Mouse (Mus musculus) intestine, embryonic 16.5 days (tissue): ENCODE data around the gene Kansl1. TPM values are rescaled to one million over a fixed set of nuclear protein-coding genes. Genes with fewer than 3 reads are reported as not detected.

Experiments
- ATAC-seq: fragments of 200-750 bp; cut with Nextera tagmentation; 2 replicates; pipeline ENCODE4 v1.8.0; 2017; ENCODE audit warnings: moderate TSS enrichment, moderate library complexity
- H3K27ac ChIP-seq: fragments of 300-500 bp; sonication (generic); 2 replicates; pipeline ENCODE4 v1.5.1; 2014; ENCODE audit warnings: mild to moderate bottlenecking, low read length
- H3K27me3 ChIP-seq: fragments of 300-500 bp; sonication (generic); replicated peaks from 2 replicates; pipeline ENCODE4 v1.6.1; 2014; ENCODE audit warnings: low read length, control low read depth, mixed read lengths; ENCODE audit not compliant: control insufficient read depth, insufficient read depth
- H3K36me3 ChIP-seq: fragments of 300-500 bp; sonication (generic); 2 replicates; pipeline ENCODE4 v1.6.1; 2014; ENCODE audit warnings: low read length, control low read depth; ENCODE audit not compliant: control insufficient read depth, insufficient read depth
- H3K4me1 ChIP-seq: fragments of 300-500 bp; sonication (generic); 2 replicates; pipeline ENCODE4 v1.6.1; 2014; ENCODE audit warnings: low read length, control low read depth, mixed read lengths; ENCODE audit not compliant: control insufficient read depth, insufficient read depth
- H3K4me2 ChIP-seq: fragments of 300-500 bp; sonication (generic); 2 replicates; pipeline ENCODE4 v1.6.1; 2014; ENCODE audit warnings: low read depth, low read length, control low read depth
- H3K4me3 ChIP-seq: fragments of 300-500 bp; sonication (generic); 2 replicates; pipeline ENCODE4 v1.5.1; 2014; ENCODE audit warnings: mild to moderate bottlenecking, low read length
- H3K9ac ChIP-seq: fragments of 300-500 bp; sonication (generic); 2 replicates; pipeline ENCODE4 v1.6.1; 2014; ENCODE audit warnings: low read depth, low read length
- H3K9me3 ChIP-seq: fragments of 300-500 bp; sonication (generic); 2 replicates; pipeline ENCODE4 v1.6.1; 2016; ENCODE audit warnings: low read length, control low read depth; ENCODE audit not compliant: control insufficient read depth
- WGBS: fragments of 180-500 bp; shearing (Covaris S2); extraction: QIAGEN DNeasy Blood & Tissue Kit; methylation state at CpG from one replicate; pipeline ENCODE4 v1.1.7; 2014; 5-methylcytosine and 5-hydroxymethylcytosine counted together
- polyA plus RNA-seq: library from polyadenylated mRNA; unstranded; fragments of >200 nt; fragmentation: Nextera tagmentation; extraction: Ambion mirVana; gene quantifications from 2 replicates; pipeline ENCODE4 v1.2.1, GENCODE M21; 2015

Kansl1 gene
- polyA plus RNA-seq, 1 experiment from 2014 or later, result 13.7 TPM

GRCm38 (mm10) chr11:104320511-104320910 is 148.2 kb downstream of the Kansl1 start:
- H3K4me2 ChIP-seq, result no peak overlapping the region
- no peak for ATAC-seq
- H3K9me3 ChIP-seq, result no peaks in the 10 kb centered on the region
- no peak overlapping the region for H3K9ac ChIP-seq
- WGBS, result 51% methylated on average over 5 of the region's 5 CpGs
- peaks cover 20% of the 10 kb centered on the region for H3K4me1 ChIP-seq
- H3K36me3 ChIP-seq, result no peaks in the 10 kb centered on the region
- H3K27ac ChIP-seq, result no peak overlapping the region
- no peak overlapping the region for H3K4me3 ChIP-seq
- no peaks in the 10 kb centered on the region for H3K27me3 ChIP-seq

- Histone ChIP-seq H3K9ac (peak overlapping the region; percentile 65), H3K27me3 (no peaks in the 10 kb centered on the region), H3K9me3 (no peaks in the 10 kb centered on the region), H3K27ac (peak overlapping the region; percentile 57), H3K4me3 (peak overlapping the region; percentile 51), H3K36me3 (no peaks in the 10 kb centered on the region), H3K4me2 (peak overlapping the region; percentile 86), H3K4me1 (peaks cover 20% of the 10 kb centered on the region)
- peak; percentile 65 for ATAC-seq
- WGBS, result 2% methylated on average over 24 of the region's 24 CpGs
These were observed 149.5 kb downstream of the Kansl1 start for GRCm38 (mm10) chr11:104318940-104319781.

- Histone ChIP-seq H3K4me2 (no peak overlapping the region), H3K36me3 (no peaks in the 10 kb centered on the region), H3K4me1 (peaks cover 20% of the 10 kb centered on the region), H3K9ac (no peak overlapping the region), H3K27me3 (no peaks in the 10 kb centered on the region), H3K9me3 (no peaks in the 10 kb centered on the region), H3K4me3 (no peak overlapping the region), H3K27ac (no peak overlapping the region)
- 66% methylated on average over 3 of the region's 3 CpGs for WGBS
- ATAC-seq, result no peak
These were observed 151.0 kb downstream of the Kansl1 start for GRCm38 (mm10) chr11:104317631-104318030.

- Histone ChIP-seq H3K4me1 (peaks cover 20% of the 10 kb centered on the region), H3K4me2 (peak overlapping the region; percentile 10; the same call in 1 of the 2 replicates), H3K27me3 (no peaks in the 10 kb centered on the region), H3K27ac (peak overlapping the region; percentile 34; the same call in 1 of the 2 replicates), H3K4me3 (no peak overlapping the region), H3K9me3 (no peaks in the 10 kb centered on the region), H3K9ac (no peak overlapping the region), H3K36me3 (no peaks in the 10 kb centered on the region)
- no peak for ATAC-seq
- WGBS, result 54% methylated on average over 16 of the region's 16 CpGs
These were observed 151.8 kb downstream of the Kansl1 start for GRCm38 (mm10) chr11:104316685-104317400.

GRCm38 (mm10) chr11:104315703-104316102 is 153.0 kb downstream of the Kansl1 start:
- H3K9me3 ChIP-seq, result no peaks in the 10 kb centered on the region
- H3K4me2 ChIP-seq, result no peak overlapping the region
- H3K4me1 ChIP-seq, result peaks cover 19% of the 10 kb centered on the region
- H3K9ac ChIP-seq, result no peak overlapping the region
- H3K27me3 ChIP-seq, result no peaks in the 10 kb centered on the region
- WGBS, result 2% methylated on average over 6 of the region's 6 CpGs
- no peak overlapping the region for H3K4me3 ChIP-seq
- ATAC-seq, result no peak
- no peaks in the 10 kb centered on the region for H3K36me3 ChIP-seq
- H3K27ac ChIP-seq, result no peak overlapping the region

- 70% methylated on average over 7 of the region's 7 CpGs for WGBS
- Histone ChIP-seq H3K9me3 (no peaks in the 10 kb centered on the region), H3K4me3 (no peak overlapping the region), H3K27me3 (0 out of 2 replicates have a peak, but pooled peaks cover 2% of the 10 kb centered on the region), H3K36me3 (no peaks in the 10 kb centered on the region), H3K27ac (no peak overlapping the region), H3K9ac (no peak overlapping the region), H3K4me1 (peaks cover 5% of the 10 kb centered on the region; the same call in 1 of the 2 replicates), H3K4me2 (no peak overlapping the region)
- ATAC-seq, result no peak
These were observed 157.0 kb downstream of the Kansl1 start for GRCm38 (mm10) chr11:104311643-104312042.

GRCm38 (mm10) chr11:104310226-104310887 is 158.3 kb downstream of the Kansl1 start:
- WGBS, result 12% methylated on average over 23 of the region's 23 CpGs
- Histone ChIP-seq H3K9me3 (no peaks in the 10 kb centered on the region), H3K36me3 (no peaks in the 10 kb centered on the region), H3K4me3 (peak overlapping the region; percentile 42), H3K27me3 (0 out of 2 replicates have a peak, but pooled peaks cover 2% of the 10 kb centered on the region), H3K4me1 (0 out of 2 replicates have a peak, but pooled peaks cover 2% of the 10 kb centered on the region), H3K4me2 (peak overlapping the region; percentile 64), H3K9ac (peak overlapping the region; percentile 60), H3K27ac (no peak overlapping the region)
- ATAC-seq, result peak; percentile 93

- H3K4me1 ChIP-seq, result 0 out of 2 replicates have a peak, but pooled peaks cover 2% of the 10 kb centered on the region
- 36% methylated on average over 12 of the region's 12 CpGs for WGBS
These were observed 159.1 kb downstream of the Kansl1 start for GRCm38 (mm10) chr11:104309377-104310225.

More at GRCm38 (mm10) chr11:104309377-104310225, 159.1 kb downstream of the Kansl1 start:
- no peak for ATAC-seq
- Histone ChIP-seq H3K4me2 (peak overlapping the region; percentile 64), H3K9ac (peak overlapping the region; percentile 60), H3K4me3 (peak overlapping the region; percentile 42), H3K27ac (no peak overlapping the region), H3K27me3 (0 out of 2 replicates have a peak, but pooled peaks cover 2% of the 10 kb centered on the region), H3K9me3 (no peaks in the 10 kb centered on the region), H3K36me3 (no peaks in the 10 kb centered on the region)
